Mouse (Mus musculus): ENCODE data around the gene Olfr1432. TPM values are rescaled to one million over a fixed set of nuclear protein-coding genes. Genes with fewer than 3 reads are reported as not detected.
"Not testable (repeated sequence)": the region's sequence is repeated elsewhere in the genome, so short reads cannot be mapped to it uniquely, and the experiment has no call there.

Olfr1432 gene
- not detected in 2 replicates for polyA plus RNA-seq (2016; fragmentation: Nextera tagmentation; extraction: Ambion mirVana)

DNA sequence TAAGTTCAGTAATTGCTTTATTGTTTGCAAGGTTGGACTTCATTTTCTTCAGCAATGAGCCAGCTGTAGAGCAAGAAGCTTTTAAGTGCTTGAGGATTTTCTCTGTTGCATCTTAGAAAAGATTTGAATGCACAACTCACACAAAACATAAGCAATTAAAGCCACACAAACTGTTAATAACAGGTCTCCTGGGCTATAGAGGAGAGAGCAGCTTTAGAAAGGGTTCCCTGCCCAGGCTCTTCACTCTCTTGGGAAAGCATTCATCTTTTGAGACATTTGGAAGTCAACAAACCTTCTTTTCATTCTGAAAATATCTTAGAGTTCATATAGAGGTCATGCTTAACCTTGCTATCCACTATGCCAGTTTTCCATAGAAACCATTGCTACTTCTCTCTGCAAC is at the start of gene Olfr1432:
Gene Olfr1432 (minus strand): TSS at position 101 of the 400 bp plus-strand sequence.
- not testable (repeated sequence) for DNase-seq (ENCODE audit: low spot score); H3K36me3 ChIP-seq; H3K4me3 ChIP-seq; H3K27me3 ChIP-seq (ENCODE audit: insufficient read depth, poor library complexity, severe bottlenecking); H3K4me1 ChIP-seq (replicated peaks); H3K9me3 ChIP-seq; H3K27ac ChIP-seq

DNA sequence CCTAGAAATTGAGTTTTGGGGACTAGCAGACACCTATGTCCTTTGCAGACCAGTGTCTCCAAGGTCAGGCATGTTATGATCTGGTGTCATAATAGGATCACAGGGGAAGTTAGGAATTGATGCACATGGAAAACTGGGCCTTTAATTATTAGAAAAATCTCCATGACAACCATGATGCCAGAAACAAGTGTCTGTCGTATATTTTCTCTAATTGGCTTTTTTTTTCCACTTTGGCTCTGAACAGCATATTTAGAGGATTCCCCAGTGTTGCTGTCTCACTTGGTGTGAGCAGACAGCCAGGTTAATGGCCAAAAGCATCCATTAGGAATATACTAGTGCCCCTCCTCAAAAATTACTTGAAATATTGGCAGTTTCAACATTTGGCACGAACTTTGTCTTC is 47.2 kb upstream of the Olfr1432 start, which contains the start of gene Olfr1434:
Gene Olfr1434 (plus strand): TSS at position 301 of the 400 bp plus-strand sequence.
- H3K36me3 ChIP-seq, result no peaks in the 10 kb centered on the region
- no peaks in the 10 kb centered on the region for H3K9me3 ChIP-seq
- no peaks in the 10 kb centered on the region for H3K27me3 ChIP-seq (ENCODE audit: insufficient read depth, poor library complexity, severe bottlenecking)
- 75% methylated on average over 2 of the region's 2 CpGs for WGBS
- no peak within 1 kb of the TSS for H3K27ac ChIP-seq
- no peaks in the 10 kb centered on the region for H3K4me1 ChIP-seq (replicated peaks)
- DNase-seq (ENCODE audit: low spot score), result no peak
- no peak within 1 kb of the TSS for H3K4me3 ChIP-seq

DNA sequence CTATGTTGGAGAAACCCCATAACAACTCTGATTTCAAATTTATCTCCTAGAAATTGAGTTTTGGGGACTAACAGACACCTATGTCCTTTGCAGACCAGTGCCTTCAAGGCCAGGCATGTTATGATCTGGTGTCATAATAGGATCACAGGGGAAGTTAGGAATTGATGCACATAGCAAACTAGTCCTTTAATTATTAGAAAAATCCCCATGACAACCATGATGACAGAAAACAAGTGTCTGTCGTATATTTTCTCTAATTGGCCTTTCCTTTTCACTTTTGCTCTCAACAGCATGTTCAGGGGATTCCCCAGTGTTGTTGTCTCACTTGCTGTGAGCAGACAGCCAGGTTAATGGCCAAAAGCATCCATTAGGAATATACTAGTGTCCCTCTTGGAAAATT is 28.3 kb upstream of the Olfr1432 start, which contains the start of gene Olfr235:
Gene Olfr235 (plus strand): TSS at position 301 of the 400 bp plus-strand sequence.
- Histone ChIP-seq H3K9me3 (no peaks in the 10 kb centered on the region), H3K27ac (no peak within 1 kb of the TSS), H3K4me1 (replicated peaks) (no peaks in the 10 kb centered on the region), H3K36me3 (no peaks in the 10 kb centered on the region), H3K27me3 (ENCODE audit: insufficient read depth, poor library complexity, severe bottlenecking) (no peaks in the 10 kb centered on the region), H3K4me3 (no peak within 1 kb of the TSS)
- WGBS, result 68% methylated on average over 1 of the region's 1 CpGs
- DNase-seq (ENCODE audit: low spot score), result no peak

DNA sequence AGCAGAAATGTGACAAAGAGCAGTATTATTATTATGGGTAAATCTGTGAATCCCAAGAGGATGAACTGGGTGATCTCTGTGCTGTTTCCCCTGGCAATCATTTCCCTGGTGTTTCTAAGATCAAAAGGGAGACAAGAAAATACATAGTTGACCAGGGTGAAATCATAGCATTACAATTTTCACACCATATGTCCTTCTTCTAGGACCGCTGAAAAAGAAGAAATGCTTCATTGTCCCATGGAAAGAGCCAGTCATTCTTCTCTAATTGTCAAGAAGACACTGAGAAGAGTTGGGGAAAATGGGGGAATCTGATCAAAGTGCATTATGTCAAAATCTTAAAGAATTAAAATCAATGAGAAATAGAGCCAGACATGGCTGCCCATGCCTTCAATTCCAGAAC is 9.2 kb upstream of the Olfr1432 start, which contains the start of gene Olfr262:
Gene Olfr262 (minus strand): TSS at position 101 of the 400 bp plus-strand sequence.
- H3K9me3 ChIP-seq, result no peaks in the 10 kb centered on the region
- no peaks in the 10 kb centered on the region for H3K4me1 ChIP-seq (replicated peaks)
- no peak for DNase-seq (ENCODE audit: low spot score)
- H3K36me3 ChIP-seq, result no peaks in the 10 kb centered on the region
- no peak within 1 kb of the TSS for H3K4me3 ChIP-seq
- 81% methylated on average over 1 of the region's 1 CpGs for WGBS
- no peak within 1 kb of the TSS for H3K27ac ChIP-seq
- no peaks in the 10 kb centered on the region for H3K27me3 ChIP-seq (ENCODE audit: insufficient read depth, poor library complexity, severe bottlenecking)

DNA sequence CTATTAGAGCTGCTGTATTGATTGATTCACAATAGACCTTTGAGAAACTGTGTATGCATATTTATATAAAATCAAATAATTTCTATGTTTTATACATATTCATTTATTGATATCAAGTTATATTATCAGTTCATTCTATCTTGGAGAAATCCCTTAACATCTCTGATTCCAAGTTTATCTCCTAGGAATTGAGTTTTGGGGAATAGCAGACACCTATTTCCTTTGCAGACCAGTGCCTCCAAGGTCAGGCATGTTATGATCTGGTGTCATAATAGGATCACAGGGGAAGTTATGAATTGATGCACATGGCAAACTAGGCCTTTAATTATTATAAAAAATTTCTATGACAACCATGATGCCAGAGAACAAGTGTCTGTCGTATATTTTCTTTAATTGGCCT is 32.1 kb downstream of the Olfr1432 start, which contains the start of gene Olfr1431:
Gene Olfr1431 (plus strand): TSS at position 301 of the 400 bp plus-strand sequence.
- Histone ChIP-seq H3K4me3 (no peak within 1 kb of the TSS), H3K9me3 (no peaks in the 10 kb centered on the region), H3K27ac (no peak within 1 kb of the TSS), H3K4me1 (replicated peaks) (no peaks in the 10 kb centered on the region), H3K27me3 (ENCODE audit: insufficient read depth, poor library complexity, severe bottlenecking) (no peaks in the 10 kb centered on the region), H3K36me3 (no peaks in the 10 kb centered on the region)
- 77% methylated on average over 1 of the region's 1 CpGs for WGBS
- DNase-seq (ENCODE audit: low spot score), result no peak

DNA sequence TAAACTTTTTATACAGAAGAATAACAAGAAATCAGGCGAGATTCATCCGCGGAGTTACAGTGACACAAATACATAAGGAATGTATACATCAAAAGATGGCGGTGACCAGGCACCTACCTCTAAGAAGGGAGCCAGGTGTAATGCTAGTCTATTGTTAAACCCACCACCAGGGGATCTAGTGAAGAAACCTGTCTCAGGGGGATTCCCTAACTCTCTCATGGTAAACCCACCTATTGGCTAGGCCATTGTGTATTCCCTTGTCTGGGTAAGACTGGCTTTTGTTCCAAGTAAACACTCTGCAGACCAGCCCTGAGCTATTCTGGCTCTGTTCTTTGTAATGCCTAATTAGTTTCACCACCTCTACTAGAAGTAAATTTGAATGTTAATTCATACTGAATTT is 33.3 kb downstream of the Olfr1432 start:
- H3K4me3 ChIP-seq; H3K4me1 ChIP-seq (replicated peaks); H3K36me3 ChIP-seq; H3K27ac ChIP-seq; H3K27me3 ChIP-seq (ENCODE audit: insufficient read depth, poor library complexity, severe bottlenecking); H3K9me3 ChIP-seq; DNase-seq (ENCODE audit: low spot score): not testable (repeated sequence)
- 90% methylated on average over 4 of the region's 4 CpGs for WGBS

Other genes with a start within 250 kb of the Olfr1432 start
- gene Olfr1423, start 191.3 kb downstream of the Olfr1432 start, polyA plus RNA-seq (2016; fragmentation: Nextera tagmentation; extraction: Ambion mirVana), result 0.03 and 0.04 TPM in 2 replicates
- not detected in 2 replicates for gene Olfr1424, start 169.9 kb downstream of the Olfr1432 start, polyA plus RNA-seq (2016; fragmentation: Nextera tagmentation; extraction: Ambion mirVana)
- not detected in 2 replicates for gene Olfr1425, start 154.9 kb downstream of the Olfr1432 start, polyA plus RNA-seq (2016; fragmentation: Nextera tagmentation; extraction: Ambion mirVana)
- gene Olfr1426, start 140.6 kb downstream of the Olfr1432 start, polyA plus RNA-seq (2016; fragmentation: Nextera tagmentation; extraction: Ambion mirVana), result not detected in 2 replicates
- not detected in 2 replicates for gene Olfr1427, start 129.3 kb downstream of the Olfr1432 start, polyA plus RNA-seq (2016; fragmentation: Nextera tagmentation; extraction: Ambion mirVana)
- not detected in 2 replicates for gene Olfr1428, start 116.7 kb downstream of the Olfr1432 start, polyA plus RNA-seq (2016; fragmentation: Nextera tagmentation; extraction: Ambion mirVana)
- gene Olfr76, start 109.4 kb downstream of the Olfr1432 start, polyA plus RNA-seq (2016; fragmentation: Nextera tagmentation; extraction: Ambion mirVana), result not detected in 2 replicates
- not detected in 2 replicates for gene Olfr1555-ps1, start 62.5 kb downstream of the Olfr1432 start, polyA plus RNA-seq (2016; fragmentation: Nextera tagmentation; extraction: Ambion mirVana)
- not detected in 2 replicates for gene Olfr1431, start 32.0 kb downstream of the Olfr1432 start, polyA plus RNA-seq (2016; fragmentation: Nextera tagmentation; extraction: Ambion mirVana)
- not detected in 2 replicates for gene Olfr262, start 9.1 kb upstream of the Olfr1432 start, polyA plus RNA-seq (2016; fragmentation: Nextera tagmentation; extraction: Ambion mirVana)
- gene Olfr235, start 28.4 kb upstream of the Olfr1432 start, polyA plus RNA-seq (2016; fragmentation: Nextera tagmentation; extraction: Ambion mirVana), result not detected in 2 replicates
- not detected in 2 replicates for gene Olfr1434, start 47.3 kb upstream of the Olfr1432 start, polyA plus RNA-seq (2016; fragmentation: Nextera tagmentation; extraction: Ambion mirVana)
- gene Olfr1436, start 66.5 kb upstream of the Olfr1432 start, polyA plus RNA-seq (2016; fragmentation: Nextera tagmentation; extraction: Ambion mirVana), result not detected in 2 replicates
- gene Olfr1437, start 92.5 kb upstream of the Olfr1432 start, polyA plus RNA-seq (2016; fragmentation: Nextera tagmentation; extraction: Ambion mirVana), result not detected in 2 replicates
- not detected in 2 replicates for gene Olfr1438-ps1, start 103.3 kb upstream of the Olfr1432 start, polyA plus RNA-seq (2016; fragmentation: Nextera tagmentation; extraction: Ambion mirVana)
- gene Olfr1440, start 154.7 kb upstream of the Olfr1432 start, polyA plus RNA-seq (2016; fragmentation: Nextera tagmentation; extraction: Ambion mirVana), result not detected in 2 replicates
- gene Olfr1441, start 184.8 kb upstream of the Olfr1432 start, polyA plus RNA-seq (2016; fragmentation: Nextera tagmentation; extraction: Ambion mirVana), result not detected in 2 replicates
- not detected in 2 replicates for gene Pfpl, start 195.3 kb upstream of the Olfr1432 start, polyA plus RNA-seq (2016; fragmentation: Nextera tagmentation; extraction: Ambion mirVana)
- 0.24 and 0.35 TPM in 2 replicates for gene Mpeg1, start 228.2 kb upstream of the Olfr1432 start, polyA plus RNA-seq (2016; fragmentation: Nextera tagmentation; extraction: Ambion mirVana)